In the genomic region with DNA sequence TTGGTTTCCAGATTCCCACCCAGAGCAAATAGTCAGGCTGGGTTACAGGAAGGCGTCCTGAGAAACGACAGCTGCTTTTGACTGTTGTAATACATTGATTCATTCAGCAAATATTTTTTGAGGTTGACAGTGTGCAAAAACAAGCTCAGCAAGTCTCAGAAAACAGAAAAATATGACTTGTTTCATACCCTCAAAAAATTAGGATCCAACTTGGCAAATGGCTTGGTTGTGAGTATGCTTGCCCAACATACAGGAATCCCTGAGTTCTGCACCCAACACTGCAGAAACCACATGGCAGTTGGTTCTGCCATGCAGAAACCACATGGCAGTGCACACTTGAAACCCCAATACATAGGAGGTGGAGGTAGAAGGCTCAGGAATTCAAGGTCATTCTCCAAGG, we compare ENCODE assay signal across 20 mouse cellular contexts.
A peak's percentile ranks its signal among the peaks of the same experiment; 100 is the strongest.
DNase-seq lines count a peak whose midpoint lies in the region; ATAC-seq and TF ChIP-seq lines count a peak whose summit lies in the region.
"Had no signal": no experiment of that assay in that cellular context is flagged by ENCODE, and none has a peak within 500 bp of the region (broad histone marks: within the 10 kb centered on the region; RNA-seq: fewer than 3 reads in every experiment).

No protein-coding gene starts in this region.

- no peak for ATAC-seq in midbrain, embryonic 16.5 days
- ATAC-seq: CD4-positive, CD25-positive, alpha-beta regulatory T cell, adult 4 months; forebrain, embryonic 15.5 days; midbrain, embryonic 13.5 days had no signal

- no peak overlapping the region for H3ac ChIP-seq in myocyte (ENCODE audit: control insufficient read depth, insufficient read length)

- 71% methylated on average over 2 of the region's 2 CpGs for WGBS in kidney, adult 2 months
- 97% methylated on average over 2 of the region's 2 CpGs for WGBS in midbrain, embryonic 16.5 days

- H3K4me2 ChIP-seq in myocyte (ENCODE audit: low read depth) = peak overlapping the region; percentile 58
- H3K4me2 ChIP-seq in midbrain, embryonic 16.5 days (ENCODE audit: low read length) = no peak overlapping the region
- H3K4me2 ChIP-seq: forebrain, embryonic 15.5 days; hindbrain, embryonic 12.5 days; liver, embryonic 13.5 days; lung, embryonic 14.5 days; midbrain, embryonic 13.5 days had no signal

- no peaks in the 10 kb centered on the region; the same call in none of the 2 replicates for H3K36me3 ChIP-seq in kidney, adult 2 months (ENCODE audit: control insufficient read depth, insufficient read depth, low read length)
- peaks cover 18% of the 10 kb centered on the region for H3K36me3 ChIP-seq in myocyte (ENCODE audit: control insufficient read depth, insufficient read depth)
- peaks cover 13% of the 10 kb centered on the region; the same call in 1 of the 2 replicates for H3K36me3 ChIP-seq in midbrain, embryonic 16.5 days (ENCODE audit: control insufficient read depth, insufficient read depth, low read length)

- no peaks in the 10 kb centered on the region for H3K9me3 ChIP-seq in midbrain, embryonic 16.5 days (replicated peaks; ENCODE audit: control insufficient read depth, low read length, poor library complexity, severe bottlenecking)
- H3K9me3 ChIP-seq: forebrain, embryonic 15.5 days; hindbrain, embryonic 12.5 days; liver, embryonic 13.5 days; megakaryocyte, embryonic 14.5 days; midbrain, embryonic 13.5 days had no signal

- no peak for TF ChIP-seq CTCF in kidney, adult 2 months (conservative IDR thresholded peaks at IDR 0.05; ENCODE audit: insufficient read depth, insufficient read length, low read depth, low read length)

- H3K79me2 ChIP-seq in myocyte (ENCODE audit: control insufficient read depth, insufficient read depth) = no peaks in the 10 kb centered on the region

- no peak for TF ChIP-seq POLR2A in kidney, adult 2 months (IDR thresholded peaks at IDR 0.05; ENCODE audit: low read depth, low read length)
- no peak for TF ChIP-seq POLR2A in myocyte (IDR thresholded peaks at IDR 0.05; ENCODE audit: insufficient read length, low read depth)

- H3K27me3 ChIP-seq in kidney, adult 2 months (replicated peaks; ENCODE audit: control insufficient read depth, insufficient read depth, low read length) = no peaks in the 10 kb centered on the region
- H3K27me3 ChIP-seq in myocyte (ENCODE audit: control insufficient read depth, insufficient read depth, insufficient read length) = no peaks in the 10 kb centered on the region
- no peaks in the 10 kb centered on the region for H3K27me3 ChIP-seq in midbrain, embryonic 16.5 days (ENCODE audit: control insufficient read depth, insufficient read depth, low read depth, low read length)
- H3K27me3 ChIP-seq: forebrain, embryonic 15.5 days; hindbrain, embryonic 12.5 days; liver, embryonic 13.5 days; megakaryocyte, embryonic 14.5 days; midbrain, embryonic 13.5 days had no signal

- H3K27ac ChIP-seq in kidney, adult 2 months (ENCODE audit: insufficient read depth, low read depth, low read length) = peak overlapping the region; percentile 28; the same call in 1 of the 2 replicates
- no peak overlapping the region for H3K27ac ChIP-seq in midbrain, embryonic 16.5 days (ENCODE audit: low read length)
- H3K27ac ChIP-seq: forebrain, embryonic 15.5 days; hindbrain, embryonic 12.5 days; liver, embryonic 13.5 days; midbrain, embryonic 13.5 days had no signal

- H3K9ac ChIP-seq in midbrain, embryonic 16.5 days (ENCODE audit: low read depth, low read length) = no peak overlapping the region
- H3K9ac ChIP-seq: forebrain, embryonic 15.5 days; hindbrain, embryonic 12.5 days; liver, embryonic 13.5 days; lung, embryonic 14.5 days; midbrain, embryonic 13.5 days had no signal

- no peak for DNase-seq in kidney, adult 2 months
- no peak for DNase-seq in kidney, postnatal 14 days
- DNase-seq in 416B (ENCODE audit: low read depth) (peak; percentile 26), NIH3T3 (ENCODE audit: low read depth) (peak; percentile 49)
- no peak for DNase-seq in thymus, postnatal 36 days
- DNase-seq: adrenal gland, postnatal 36 days; cerebellum, adult 9-10 months; gastrocnemius, postnatal 14 days; heart, postnatal 10 days; kidney, adult 11 months; liver, embryonic 13.5 days; lung, embryonic 14.5 days; right cerebral cortex, postnatal 4 days had no signal

- peaks cover 13% of the 10 kb centered on the region; the same call in 1 of the 2 replicates for H3K4me1 ChIP-seq in kidney, adult 2 months (ENCODE audit: control insufficient read depth, insufficient read depth, low read length)
- H3K4me1 ChIP-seq in midbrain, embryonic 16.5 days (ENCODE audit: control insufficient read depth, insufficient read depth, low read length) = no peaks in the 10 kb centered on the region
- H3K4me1 ChIP-seq: forebrain, embryonic 15.5 days; hindbrain, embryonic 12.5 days; liver, embryonic 13.5 days; megakaryocyte, embryonic 14.5 days; midbrain, embryonic 13.5 days had no signal

- no peak overlapping the region for H3K4me3 ChIP-seq in kidney, adult 2 months (ENCODE audit: insufficient read depth, low read depth, low read length)
- H3K4me3 ChIP-seq in myocyte = no peak overlapping the region
- H3K4me3 ChIP-seq in midbrain, embryonic 16.5 days (ENCODE audit: low read depth, low read length) = no peak overlapping the region
- H3K4me3 ChIP-seq: forebrain, embryonic 15.5 days; hindbrain, embryonic 12.5 days; liver, embryonic 13.5 days; megakaryocyte, embryonic 14.5 days; midbrain, embryonic 13.5 days had no signal

TF ChIP-seq in myocyte, 11 proteins besides CTCF, POLR2A, EP300 and RAD21:
- TF ChIP-seq MYOD1 (IDR thresholded peaks at IDR 0.05; ENCODE audit: control insufficient read depth in 1 of 3, insufficient read length in 2 of 3, low read depth in 2 of 3) (peak in 1 of 3 experiments; percentile 45), USF1 (IDR thresholded peaks at IDR 0.05; ENCODE audit: low read depth) (no peak), REST (IDR thresholded peaks at IDR 0.05; ENCODE audit: insufficient read depth, insufficient read length) (no peak), MAX (IDR thresholded peaks at IDR 0.05; ENCODE audit: low read depth) (no peak), MYOG (IDR thresholded peaks at IDR 0.05; ENCODE audit: control insufficient read depth in 1 of 3, insufficient read depth in 1 of 3, insufficient read length in 2 of 3, low read depth in 2 of 3) (peak in 2 of 3 experiments; percentile 51 to 57), TCF12 (IDR thresholded peaks at IDR 0.05; ENCODE audit: insufficient read depth, poor library complexity, severe bottlenecking) (no peak), TCF3 (IDR thresholded peaks at IDR 0.05; ENCODE audit: insufficient read length, low read depth) (no peak), E2F4 (IDR thresholded peaks at IDR 0.05; ENCODE audit: insufficient read depth) (no peak), CEBPB (IDR thresholded peaks at IDR 0.05; ENCODE audit: insufficient read depth, poor library complexity, severe bottlenecking) (peak; percentile 80)
TF ChIP-seq in myocyte: peak in this region for 3.

Comparison
In these comparisons a context has a peak if more than half of its experiments do, and no peak if none do; other contexts are left out.
1. DNase-seq: peak in 416B (single experiment) and NIH3T3 (single experiment); none in kidney, adult 2 months (single experiment), kidney, postnatal 14 days (single experiment) and thymus, postnatal 36 days (0 of 2).